Mouse (Mus musculus) A20 (cell line): Measurements from ENCODE around the gene Fam166a.
A peak's percentile ranks its signal among the peaks of the same experiment; 100 is the strongest.

Experiments
- DNase-seq: peaks from one replicate; pipeline ENCODE4 v3.0.0-alpha.2; 2011; ENCODE audit warnings: low read depth, low spot score

Gene Fam166a

DNA sequence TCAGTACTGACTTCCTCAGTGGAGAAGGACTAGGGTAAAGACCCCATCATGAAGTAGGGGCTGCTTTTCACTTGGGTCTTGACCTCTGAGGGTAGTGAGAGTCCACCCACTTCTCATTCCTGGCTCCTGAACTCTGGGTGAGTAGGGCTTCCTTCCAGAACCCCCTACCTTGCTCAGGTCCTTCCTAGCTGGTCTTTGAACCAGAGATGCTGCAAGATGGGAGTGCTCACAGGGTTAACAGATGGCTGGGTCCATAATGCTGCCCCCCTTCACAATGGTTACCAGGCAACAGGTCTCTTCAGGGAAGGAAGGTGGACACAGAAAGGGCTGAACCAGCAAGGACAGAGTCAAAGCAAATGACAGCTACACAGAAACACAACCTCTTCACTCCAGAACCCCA, at the start of gene Fam166a:
Fam166a (plus strand) TSS at position 301 of the 400 bp plus-strand sequence.
- no peak for DNase-seq

DNA sequence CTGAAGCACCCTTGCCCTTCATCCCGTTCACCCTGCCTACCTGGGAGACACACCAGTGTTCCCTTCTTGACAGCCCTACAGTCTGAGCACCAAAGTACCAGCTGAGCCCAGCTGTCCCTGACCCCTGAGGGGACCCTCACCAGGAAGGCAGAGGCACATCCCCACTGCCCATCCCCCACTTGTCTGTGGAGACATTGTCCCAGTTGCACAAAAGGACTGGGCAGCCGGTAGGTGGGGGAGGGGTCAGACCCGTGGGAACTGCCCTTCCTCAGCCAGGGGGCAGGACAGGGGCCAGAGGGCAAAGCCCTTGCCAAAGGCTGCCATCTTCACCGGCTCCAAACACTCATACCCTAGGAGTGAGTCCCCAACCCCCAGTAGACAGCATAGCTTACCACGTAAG, 48.8 kb upstream of the Fam166a start:
- no peak for DNase-seq

DNA sequence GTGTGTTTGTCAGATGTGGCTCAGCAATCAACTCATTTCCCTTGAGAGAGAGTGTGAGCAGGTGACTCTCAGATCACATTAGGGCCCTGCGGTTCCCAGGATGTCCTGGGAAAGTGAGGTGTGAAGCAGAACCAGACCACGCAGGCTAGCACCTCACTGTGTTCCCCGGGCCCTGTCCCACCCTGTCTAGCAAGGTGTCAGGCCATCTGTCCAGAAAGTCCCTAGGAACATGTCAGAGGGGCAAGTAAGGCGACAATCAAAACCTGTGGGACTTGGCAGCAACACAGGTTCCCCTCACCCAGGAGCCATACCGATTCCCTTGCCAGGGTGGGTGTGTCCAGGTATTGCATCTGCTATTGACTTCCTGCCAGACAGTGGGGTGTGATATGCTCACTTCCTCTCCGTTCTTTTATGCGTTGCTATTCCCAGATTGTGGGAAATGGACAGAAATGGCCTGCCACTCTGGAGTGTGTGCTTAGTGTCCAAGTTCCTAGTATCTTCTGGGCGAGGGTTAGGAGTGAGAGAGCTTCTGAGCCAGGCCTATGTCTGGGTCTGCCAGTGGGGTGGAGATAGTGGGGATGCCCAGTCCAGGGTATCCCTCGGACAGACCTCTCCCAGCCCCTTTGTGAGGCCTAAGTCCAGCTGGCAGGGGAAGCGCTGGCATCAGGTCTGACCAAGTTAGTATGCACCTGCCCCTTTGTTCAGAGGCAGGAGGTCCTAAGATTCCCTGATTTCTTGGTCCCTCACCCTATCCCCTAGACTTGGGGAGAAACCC, 48.0 kb upstream of the Fam166a start:
- no peak for DNase-seq

DNA sequence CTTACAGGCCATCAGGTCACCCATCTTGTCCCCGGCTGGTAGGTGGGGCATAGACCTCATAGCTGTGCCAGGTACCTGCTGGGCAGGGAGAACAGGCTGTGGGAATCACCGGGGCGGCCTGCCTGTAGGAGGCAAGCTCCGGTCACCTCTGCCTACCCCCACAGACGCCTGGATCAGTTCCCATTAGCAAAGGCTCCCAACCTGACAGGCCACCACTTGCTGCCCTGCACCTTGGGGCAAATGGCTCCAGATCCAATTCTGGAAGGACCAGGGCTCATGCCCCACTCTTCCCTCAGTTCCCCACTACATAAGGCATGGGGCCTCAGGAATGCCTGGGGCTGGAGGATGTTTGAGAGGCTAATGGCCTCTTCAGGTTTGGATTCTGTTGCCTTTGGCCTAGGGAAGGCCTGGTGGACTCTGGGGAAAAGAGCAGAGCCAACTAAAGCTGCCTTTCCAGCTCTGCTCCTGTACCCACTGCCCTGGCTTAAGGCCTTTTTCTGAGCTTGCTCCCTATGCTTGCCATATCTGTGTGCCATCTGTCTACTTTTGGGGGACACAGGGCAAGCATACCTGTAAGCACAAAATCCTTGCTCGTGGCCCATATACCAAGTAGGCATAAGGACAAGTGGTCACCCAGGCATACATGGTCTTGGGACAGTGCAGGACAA, 47.3 kb upstream of the Fam166a start:
- no peak for DNase-seq

DNA sequence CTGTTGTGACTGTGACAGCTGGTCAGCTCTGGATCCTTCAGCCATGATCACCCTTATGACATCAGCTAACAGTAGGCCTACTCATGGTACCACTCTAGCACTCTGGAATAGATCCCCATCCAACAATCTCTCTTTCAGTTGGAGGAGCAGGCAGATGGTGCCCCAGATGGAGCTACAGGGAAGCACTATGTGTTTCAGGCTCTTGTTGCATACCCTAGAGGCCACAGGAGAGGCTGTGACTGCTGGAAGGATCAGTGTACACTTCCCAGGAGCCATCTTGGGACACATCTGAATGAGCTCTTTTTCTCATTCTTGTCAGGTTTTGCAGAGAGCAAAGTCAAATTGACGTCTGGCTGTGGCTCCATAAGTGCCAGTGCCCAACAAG, 46.8 kb upstream of the Fam166a start:
- no peak for DNase-seq

DNA sequence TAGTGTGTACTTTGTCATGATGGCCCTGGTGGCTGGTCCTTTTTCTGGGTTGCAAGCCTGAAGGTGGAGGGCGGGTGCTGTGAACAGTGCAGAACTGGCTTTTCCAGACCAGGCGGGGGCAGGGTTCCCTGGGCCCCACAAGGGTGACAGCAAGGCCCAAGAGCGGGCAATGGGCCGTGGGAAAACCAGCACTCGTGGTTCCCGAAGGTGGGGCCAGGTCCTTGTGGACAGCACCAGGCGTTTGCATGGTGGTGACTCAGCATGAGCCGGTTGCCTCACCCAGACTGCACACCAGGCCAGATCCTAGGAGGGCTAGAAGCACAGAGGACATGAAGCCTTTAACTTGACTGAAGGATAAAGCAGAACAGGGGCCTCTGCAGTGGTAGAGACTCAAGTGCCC, 45.9 kb upstream of the Fam166a start:
- no peak for DNase-seq

DNA sequence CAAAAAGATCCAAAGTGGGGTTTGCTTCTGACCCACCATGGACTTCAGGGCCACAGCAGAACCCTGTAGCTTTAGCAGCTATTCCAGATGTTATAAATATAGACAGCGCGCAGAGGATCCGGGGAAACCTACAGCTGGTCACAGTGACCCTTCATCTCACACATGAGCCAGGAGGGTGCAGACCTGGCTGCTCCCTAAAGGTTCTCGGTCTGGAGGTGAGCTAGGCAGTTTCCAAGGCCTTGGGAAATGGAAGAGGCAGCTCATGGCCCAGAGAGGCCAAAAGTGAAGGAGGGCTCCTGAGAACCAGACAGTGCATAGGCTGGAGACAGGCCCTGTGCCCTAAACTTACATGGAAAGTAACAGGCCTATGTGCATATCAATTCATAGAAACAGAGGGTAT, 44.7 kb upstream of the Fam166a start:
- no peak for DNase-seq

DNA sequence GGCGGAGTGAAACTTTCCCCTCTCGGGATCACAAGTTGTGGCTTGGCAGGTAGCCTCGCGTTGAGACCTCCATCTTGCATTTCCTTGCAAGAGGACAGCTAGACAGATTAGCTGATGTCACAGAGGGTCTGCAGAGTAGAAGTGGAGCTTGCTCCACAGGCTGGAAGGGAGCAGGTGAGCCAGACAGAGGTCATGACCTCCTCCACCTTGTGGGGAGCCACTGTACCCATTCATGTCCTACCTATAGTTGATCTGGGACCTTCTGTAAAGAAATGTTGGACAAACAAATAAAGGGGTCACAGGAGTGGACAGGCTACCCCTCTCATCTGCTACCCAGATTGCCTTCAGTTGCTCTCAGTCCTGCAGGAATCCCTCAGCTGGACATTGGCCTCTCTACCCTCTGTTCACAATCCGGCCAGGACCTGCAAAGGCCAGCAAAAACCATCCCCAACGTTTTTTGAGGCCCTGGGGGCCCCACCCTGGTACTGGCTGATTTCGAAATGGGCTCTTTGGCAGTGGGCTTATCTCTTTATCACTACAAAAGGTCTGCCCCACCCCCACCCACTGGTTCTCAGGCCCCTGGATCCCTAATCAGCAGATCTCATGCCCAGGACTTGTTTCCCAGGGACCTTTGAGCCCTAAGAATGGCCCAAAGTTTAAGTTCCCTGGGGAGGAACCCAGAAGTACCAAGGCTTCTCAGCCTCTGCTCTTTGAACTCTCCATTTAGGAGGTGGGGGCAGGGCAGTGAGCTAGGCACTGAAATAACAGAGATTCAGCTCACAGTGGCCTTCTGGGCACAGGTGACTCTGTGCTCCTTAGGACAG, 43.5 kb upstream of the Fam166a start:
- no peak for DNase-seq

DNA sequence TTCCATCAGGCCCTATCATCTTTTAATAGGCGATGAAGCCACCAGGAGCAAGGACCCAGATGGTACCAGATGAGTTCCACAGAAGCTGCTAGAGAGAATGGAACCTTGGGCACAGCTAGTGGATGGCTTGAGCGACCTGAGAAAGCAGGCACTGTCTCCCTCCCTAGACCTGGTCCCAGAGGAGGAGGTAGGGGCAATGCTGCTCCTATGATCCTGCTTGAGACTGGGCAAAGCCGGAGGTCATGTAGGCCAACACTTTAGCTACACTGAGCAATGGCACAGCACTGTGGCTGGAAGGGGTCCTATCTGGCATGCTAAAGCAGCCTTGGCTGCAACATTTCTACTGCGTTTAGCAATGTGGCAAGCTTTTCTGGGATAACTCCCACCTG, 42.9 kb upstream of the Fam166a start:
- no peak for DNase-seq

DNA sequence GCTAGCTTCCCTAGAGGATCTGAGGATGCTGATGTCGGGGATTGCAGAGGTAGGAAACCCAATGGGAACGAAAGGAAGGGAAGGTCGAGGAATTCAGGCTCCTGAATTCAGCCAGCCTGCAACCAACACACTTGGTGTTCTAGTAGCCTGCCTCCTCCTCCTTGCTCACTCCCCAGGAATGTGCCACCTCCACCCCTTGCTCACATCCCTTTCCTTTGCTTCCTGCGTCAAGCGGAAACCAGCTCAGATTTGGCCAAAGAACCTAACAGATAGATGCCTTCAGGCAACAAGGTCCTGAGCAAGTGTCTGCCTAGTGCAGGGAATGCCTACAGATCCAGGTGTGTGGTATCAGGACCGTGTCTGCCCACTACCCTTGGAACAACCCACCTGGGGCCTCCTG, 42.0 kb upstream of the Fam166a start:
- no peak for DNase-seq

DNA sequence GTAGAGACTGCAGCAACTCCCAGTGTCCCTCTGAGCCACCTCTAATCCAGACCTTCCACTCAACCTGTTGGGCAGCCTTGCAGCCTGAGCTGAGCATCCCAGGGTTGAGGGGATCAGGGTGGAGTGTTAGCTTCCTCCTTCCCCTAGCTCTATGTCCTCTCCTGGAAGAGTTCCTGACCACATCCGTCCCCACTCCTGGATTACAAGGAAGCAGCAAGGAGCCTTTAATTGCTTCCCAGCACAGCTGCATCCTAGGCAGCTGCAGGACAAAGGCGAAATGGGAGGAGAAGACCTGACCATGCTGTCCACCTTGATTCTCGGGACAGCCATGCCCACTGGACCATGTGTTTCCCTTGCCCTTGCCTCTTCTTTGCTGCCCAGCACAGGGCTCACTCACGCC, 41.5 kb upstream of the Fam166a start:
- DNase-seq = no peak

DNA sequence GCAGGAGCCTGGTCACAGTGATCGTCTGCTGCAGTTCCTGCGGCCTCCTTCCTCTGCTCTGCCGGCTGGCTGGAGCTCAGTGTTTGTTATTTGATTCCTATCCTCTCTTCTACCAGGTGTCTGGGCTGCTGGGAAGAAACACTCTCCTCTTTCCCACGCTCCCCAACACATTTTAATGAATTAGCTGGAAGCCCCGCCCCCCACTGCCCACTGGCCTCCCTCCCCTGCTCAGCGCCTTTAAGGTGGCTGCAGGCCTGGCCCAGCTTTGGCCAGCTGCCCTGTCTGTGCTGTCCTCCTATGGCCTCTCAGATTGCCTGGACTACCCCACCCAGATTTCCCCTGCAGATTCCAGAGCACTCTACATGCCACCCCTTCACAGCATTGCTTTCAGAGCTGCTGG, 40.9 kb upstream of the Fam166a start:
- no peak for DNase-seq

DNA sequence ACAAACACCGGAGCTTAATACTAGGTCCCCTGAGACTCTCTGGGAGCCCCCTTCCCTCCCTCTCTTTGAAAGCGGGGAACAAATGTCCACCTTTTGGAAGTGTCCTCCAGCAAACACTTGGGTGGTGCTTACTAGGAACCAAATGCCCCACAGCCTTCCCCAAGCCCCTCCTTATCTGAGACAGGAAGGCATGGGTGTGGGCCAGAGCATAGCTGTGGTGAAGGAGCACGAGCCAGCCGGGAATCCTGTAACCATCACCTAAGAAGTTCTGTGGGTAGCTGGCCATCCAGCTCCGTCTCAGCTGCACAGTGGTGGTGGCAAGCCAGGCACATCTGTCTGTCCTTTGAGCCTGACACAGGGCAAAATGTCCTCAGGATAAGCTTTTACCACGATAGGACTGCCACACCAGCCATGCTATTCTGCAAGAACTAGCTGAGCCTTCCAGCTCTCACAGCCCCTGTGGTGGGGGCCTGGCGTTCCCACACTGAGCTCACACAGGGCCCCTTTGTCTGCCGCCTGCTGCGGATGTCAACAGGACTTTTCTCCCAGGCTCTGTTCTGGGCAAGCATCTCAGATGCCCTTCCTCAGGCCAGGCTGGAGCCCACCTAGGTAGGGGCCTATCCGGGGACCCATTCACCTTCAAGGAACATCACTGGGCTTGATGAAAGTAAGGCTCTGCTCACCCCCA, 40.1 kb upstream of the Fam166a start:
- DNase-seq = no peak

DNA sequence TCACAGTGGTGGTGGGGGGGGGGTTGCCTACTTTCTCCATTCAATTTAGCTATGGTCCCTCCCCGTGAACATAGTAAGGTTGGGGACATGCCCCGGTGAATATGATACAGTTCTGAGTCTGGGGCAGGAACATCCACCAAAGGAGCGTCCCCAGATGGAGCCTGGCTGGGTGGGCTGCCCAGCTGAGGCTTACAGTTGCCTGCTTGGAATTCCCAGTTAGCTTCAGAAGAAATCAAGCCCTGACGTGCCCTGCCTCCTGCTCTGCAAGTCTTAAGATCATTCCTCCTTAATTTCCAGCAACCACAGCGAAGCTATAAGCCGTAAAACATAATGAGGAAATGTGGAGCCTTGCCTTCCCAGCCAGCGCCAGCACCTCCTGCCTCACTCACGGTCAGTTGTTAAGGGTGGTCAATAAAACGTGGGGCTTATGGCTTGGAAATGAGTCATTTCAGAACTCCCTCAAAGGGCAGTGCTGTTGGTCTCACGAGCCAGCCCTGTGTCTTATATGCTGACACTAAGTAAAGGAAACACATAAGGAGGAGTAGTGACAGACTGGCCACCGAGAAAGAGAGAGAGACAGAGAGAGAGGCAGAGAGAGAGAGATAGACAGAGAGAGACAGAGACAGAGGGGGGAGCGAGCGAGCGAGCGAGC, 38.9 kb upstream of the Fam166a start:
- no peak for DNase-seq

DNA sequence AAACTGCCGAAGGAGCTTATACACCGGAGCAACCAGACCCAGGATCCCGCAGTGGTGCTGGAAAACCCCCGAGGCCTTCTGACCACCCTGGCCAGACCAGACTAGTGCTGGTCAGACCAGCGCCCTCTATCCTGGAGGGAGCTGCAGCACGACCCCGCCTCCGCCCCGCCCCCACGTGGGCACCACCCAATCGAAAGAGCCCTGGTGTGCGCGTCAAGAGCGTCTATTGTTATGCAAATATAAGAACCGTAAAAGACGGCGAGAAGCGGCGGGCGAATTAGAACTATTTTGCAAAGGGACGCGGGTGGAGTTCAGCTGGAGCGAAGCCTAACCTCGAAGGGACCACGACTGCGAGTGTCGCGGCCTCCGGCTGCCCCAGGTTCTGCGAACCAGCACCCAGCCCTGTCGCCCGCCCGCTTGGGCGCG, 38.1 kb upstream of the Fam166a start, which contains the start of gene Nrarp:
Nrarp (plus strand) TSS at position 281 of the 426 bp plus-strand sequence.
- DNase-seq = peak; percentile 94

DNA sequence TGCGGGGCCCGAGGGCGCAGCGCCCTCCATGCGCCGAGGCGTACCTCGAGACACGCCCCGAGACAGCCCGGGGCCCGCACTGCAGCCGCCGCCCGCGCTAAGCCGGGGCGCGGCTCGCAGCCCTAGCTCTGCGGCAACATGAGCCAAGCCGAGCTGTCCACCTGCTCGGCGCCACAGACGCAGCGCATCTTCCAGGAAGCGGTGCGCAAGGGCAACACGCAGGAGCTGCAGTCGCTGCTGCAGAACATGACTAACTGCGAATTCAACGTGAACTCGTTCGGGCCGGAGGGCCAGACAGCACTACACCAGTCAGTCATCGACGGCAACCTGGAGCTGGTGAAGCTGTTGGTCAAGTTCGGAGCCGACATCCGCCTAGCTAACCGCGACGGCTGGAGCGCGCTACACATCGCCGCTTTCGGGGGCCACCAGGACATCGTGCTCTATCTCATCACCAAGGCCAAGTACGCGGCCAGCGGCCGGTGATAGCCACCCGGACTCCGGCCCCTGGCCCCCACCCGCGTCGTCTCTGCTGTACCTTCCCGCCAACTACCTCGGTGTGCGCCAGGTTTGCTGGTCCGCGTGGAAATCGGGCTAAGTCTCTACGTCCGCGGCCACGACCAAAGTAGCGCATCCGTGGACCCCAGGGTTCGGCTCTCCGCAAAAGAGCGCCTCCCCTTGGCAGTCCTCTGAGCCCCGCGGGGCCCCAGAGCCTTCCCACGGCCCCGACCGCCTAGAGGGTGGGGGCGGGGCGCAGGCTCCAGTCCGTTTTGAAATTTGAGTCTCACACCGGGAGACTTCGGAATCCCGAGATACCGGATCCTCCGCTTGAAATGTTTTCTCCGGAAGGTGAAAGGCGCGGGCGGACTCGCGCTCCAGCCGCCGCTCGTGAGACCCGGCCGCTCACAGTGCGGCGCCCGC, 37.3 kb upstream of the Fam166a start:
- peak; percentile 79 for DNase-seq

DNA sequence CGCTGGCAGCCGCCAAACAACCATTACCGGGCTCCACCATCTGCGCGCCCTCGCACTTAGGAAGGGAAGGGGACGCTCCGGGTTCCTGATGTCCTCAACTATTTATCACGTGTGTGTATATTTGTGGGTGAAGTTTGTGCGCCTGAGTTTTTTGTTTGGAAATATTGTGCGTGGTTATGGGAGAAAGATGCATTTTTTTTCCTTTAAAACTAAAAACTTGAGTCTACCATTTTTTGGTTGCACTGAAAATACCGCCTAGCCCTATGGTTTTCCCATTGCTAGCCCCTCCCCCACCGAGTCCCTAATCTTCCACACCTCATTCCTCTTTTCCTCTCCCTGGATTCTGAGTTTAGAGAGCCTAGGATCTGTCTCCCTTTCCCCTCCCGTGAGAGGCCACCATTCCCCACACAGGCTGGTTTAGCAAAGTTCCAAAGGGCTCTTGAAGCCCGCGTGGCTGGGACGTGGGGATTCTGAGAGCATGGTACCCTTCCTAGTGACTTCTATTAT, 36.6 kb upstream of the Fam166a start:
- no peak for DNase-seq

DNA sequence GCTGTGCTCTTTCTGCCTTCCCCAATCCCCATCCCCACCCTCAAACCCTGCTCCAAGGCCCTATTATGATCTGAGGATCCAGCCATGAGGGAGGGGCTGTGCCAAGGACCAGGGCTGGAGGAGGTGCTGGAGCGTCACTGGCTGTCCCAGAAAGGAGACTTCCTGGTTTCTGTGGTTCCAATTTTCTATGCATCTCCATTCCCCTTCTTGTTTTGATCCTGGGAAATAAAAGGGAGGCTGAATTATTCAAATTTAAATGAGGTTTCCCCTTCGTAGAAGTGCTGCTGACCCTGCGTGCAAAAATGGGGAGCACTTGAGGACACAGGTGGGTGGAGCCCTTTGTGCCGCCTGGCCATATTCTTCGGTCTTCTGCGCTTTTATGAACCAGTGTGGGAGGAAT, 35.9 kb upstream of the Fam166a start:
- DNase-seq = no peak

DNA sequence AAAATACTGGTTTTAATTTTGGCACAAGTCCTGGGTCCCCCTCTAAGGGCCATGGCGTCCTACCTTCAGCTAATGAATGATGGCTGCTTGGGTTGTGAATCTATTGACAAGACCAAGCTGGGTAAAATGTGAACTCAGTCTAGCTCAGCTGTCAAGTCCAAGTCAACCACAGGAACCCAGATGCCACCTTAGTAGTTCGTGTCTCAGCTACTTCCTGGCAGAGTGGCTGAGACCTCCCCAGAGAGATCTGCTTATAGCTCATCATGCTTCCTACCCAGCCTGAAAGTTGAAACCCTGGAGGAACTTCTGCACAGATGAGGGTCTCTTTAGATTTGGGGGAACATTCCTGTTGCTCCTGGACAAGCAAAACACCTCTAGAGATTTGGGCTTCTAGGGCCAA, 35.2 kb upstream of the Fam166a start:
- DNase-seq = no peak

DNA sequence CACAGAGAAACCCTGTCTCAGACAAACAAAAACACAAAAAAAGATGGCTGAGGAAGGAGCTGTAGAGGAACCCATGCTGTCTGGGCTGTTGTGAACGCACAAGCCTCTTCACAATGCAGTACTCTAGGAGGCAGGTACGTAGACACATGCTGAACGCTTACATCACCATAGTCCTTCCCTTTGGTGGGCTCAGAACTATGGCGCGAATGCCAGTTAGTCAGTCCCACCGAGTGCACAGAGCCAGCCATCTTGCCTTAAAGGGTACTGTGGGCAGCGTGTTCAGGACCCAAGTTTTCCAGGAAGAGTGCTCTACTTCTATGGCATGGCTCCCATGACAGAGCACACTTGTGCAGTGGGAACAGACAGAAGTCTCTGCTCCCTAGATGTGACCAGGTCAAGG, 34.0 kb upstream of the Fam166a start:
- no peak for DNase-seq
